Mouse (Mus musculus) embryonic facial prominence, embryonic 12.5 days (tissue): ENCODE data around the gene Ube2z. TPM values are rescaled to one million over a fixed set of nuclear protein-coding genes. Genes with fewer than 3 reads are reported as not detected.
"Not testable (repeated sequence)": the region's sequence is repeated elsewhere in the genome, so short reads cannot be mapped to it uniquely, and the experiment has no call there.

Source experiments
- ATAC-seq: fragments of 200-750 bp; cut with Nextera tagmentation; 2 replicates; pipeline ENCODE4 v1.8.0; 2017; ENCODE audit not compliant: insufficient number of reproducible peaks, insufficient read depth, low FRiP score, low TSS enrichment
- H3K27ac ChIP-seq: fragments of 300-500 bp; sonication (generic); 2 replicates; pipeline ENCODE4 v1.5.1; 2016; ENCODE audit warnings: mild to moderate bottlenecking
- H3K27me3 ChIP-seq: fragments of 300-500 bp; sonication (generic); 2 replicates; pipeline ENCODE4 v1.6.1; 2016; ENCODE audit warnings: mild to moderate bottlenecking, moderate library complexity
- H3K36me3 ChIP-seq: fragments of 300-500 bp; sonication (generic); 2 replicates; pipeline ENCODE4 v1.6.1; 2016; ENCODE audit warnings: mild to moderate bottlenecking
- H3K4me1 ChIP-seq: fragments of 300-500 bp; sonication (generic); 2 replicates; pipeline ENCODE4 v1.6.1; 2016
- H3K4me2 ChIP-seq: fragments of 300-500 bp; sonication (generic); replicated peaks from 2 replicates; pipeline ENCODE4 v1.6.1; 2016; ENCODE audit warnings: mild to moderate bottlenecking, moderate library complexity
- H3K4me3 ChIP-seq: fragments of 300-500 bp; sonication (generic); 2 replicates; pipeline ENCODE4 v1.5.1; 2016; ENCODE audit warnings: mild to moderate bottlenecking
- H3K9ac ChIP-seq: fragments of 300-500 bp; sonication (generic); 2 replicates; pipeline ENCODE4 v1.6.1; 2016; ENCODE audit warnings: mild to moderate bottlenecking, moderate library complexity
- H3K9me3 ChIP-seq: fragments of 300-500 bp; sonication (generic); 2 replicates; pipeline ENCODE4 v1.6.1; 2016; ENCODE audit warnings: mild to moderate bottlenecking, moderate library complexity
- whole genome bisulfite sequencing: fragments of 180-500 bp; shearing (Covaris S2); methylation state at CpG from one replicate; pipeline ENCODE4 v1.1.7; 2016; 5-methylcytosine and 5-hydroxymethylcytosine counted together
- polyA plus RNA-seq: library from polyadenylated mRNA; unstranded; fragments of >200 nt; fragmentation: Nextera tagmentation; extraction: Ambion mirVana; gene quantifications from 2 replicates; pipeline ENCODE4 v1.2.1, GENCODE M21; 2016

Ube2z gene
- polyA plus RNA-seq: 49.2 and 53.0 TPM in 2 replicates

DNA sequence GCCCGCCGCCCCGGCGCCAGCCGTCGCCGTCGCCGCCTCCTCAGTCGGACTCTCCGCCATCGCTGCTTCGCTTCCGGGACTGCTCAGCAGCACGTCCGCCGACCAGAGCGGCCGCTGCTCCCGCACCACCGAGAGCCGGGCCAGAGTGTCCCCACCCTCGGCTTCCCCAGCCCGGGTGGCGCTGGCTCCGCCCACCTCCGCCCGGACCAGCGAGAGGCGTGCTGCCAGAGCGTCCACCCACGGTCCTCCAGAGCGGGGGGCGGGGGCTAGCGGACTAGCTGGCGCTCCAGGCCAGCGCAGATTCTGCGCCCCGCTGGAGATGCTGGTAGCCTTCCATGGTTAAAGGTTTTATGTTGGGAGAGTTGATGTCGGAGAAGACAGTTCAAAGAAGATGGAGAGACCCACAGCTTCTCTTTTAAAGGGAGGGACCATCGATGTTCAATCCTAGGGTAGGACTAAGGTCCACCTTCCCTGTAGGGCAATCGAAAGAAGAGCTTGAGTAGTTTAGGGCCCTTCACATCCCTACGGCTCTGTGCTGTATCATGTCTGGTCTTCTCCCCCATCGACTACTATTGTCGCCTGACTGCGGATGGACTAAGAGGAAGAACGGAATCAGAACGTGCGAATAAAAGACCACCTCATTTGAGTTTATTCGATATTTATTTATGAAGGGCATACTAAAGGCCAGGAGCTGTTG lies at the start of gene Ube2z:
Gene Ube2z, minus strand, starts transcription at position 174 of the 697 bp plus-strand sequence.
- H3K27ac ChIP-seq: peak within 1 kb of the TSS; percentile 82
- peak within 1 kb of the TSS; percentile 94 for H3K9ac ChIP-seq
- peaks cover 20% of the 10 kb centered on the region for H3K4me1 ChIP-seq
- peak within 1 kb of the TSS; percentile 92 for H3K4me2 ChIP-seq
- WGBS: 4% methylated on average over 50 of the region's 50 CpGs
- peak; percentile 96 for ATAC-seq
- peaks cover 19% of the 10 kb centered on the region for H3K36me3 ChIP-seq
- H3K9me3 ChIP-seq: no peaks in the 10 kb centered on the region
- H3K27me3 ChIP-seq: no peaks in the 10 kb centered on the region
- H3K4me3 ChIP-seq: peak within 1 kb of the TSS; percentile 99

DNA sequence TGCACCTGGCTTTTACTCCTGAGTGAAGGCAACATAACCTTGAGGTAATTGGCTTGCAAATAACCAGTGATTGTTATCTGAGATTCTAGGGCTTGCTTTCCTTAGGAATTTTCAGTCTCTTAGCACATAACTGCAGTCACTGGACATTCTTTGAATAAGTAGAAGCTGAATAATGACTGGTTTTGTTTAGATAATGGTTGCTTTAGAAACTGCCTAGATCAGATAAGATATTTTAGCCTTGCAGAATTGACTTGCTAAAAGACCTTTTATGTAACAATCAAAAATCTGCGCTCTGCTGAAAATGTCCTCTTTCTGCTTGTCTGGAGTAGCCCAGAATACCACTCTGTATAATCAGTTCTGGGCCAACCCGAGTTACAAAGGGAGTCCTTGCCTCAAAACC lies 48.9 kb upstream of the Ube2z start:
- Histone ChIP-seq H3K27ac (no peak overlapping the region), H3K4me3 (no peak overlapping the region), H3K36me3 (no peaks in the 10 kb centered on the region), H3K27me3 (no peaks in the 10 kb centered on the region), H3K4me1 (no peaks in the 10 kb centered on the region), H3K9me3 (no peaks in the 10 kb centered on the region), H3K9ac (no peak overlapping the region), H3K4me2 (no peak overlapping the region)
- no peak for ATAC-seq
- WGBS: 63% methylated on average over 2 of the region's 2 CpGs

DNA sequence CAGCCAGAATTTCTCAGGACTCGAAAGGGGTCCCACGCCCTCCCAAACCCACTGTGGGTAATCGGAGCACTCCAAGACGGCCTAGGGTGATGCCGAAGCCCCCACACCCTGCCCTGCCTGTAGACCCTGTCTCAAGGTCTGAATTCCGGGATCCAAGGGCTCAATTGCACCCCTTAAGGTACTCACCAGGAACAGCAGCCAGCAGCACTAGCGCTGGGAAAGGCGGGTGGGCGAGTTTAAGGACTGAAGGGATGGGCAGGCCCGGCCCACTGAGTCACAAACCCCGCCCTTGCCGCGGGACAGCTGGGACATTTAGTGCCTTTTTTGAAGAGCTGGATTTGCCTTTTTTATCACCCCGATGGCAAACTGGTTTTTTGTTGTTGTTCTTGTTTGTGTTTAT lies 46.6 kb upstream of the Ube2z start, which contains the start of gene Calcoco2:
Gene Calcoco2, minus strand, starts transcription at position 214 of the 400 bp plus-strand sequence.
- H3K9ac ChIP-seq: no peak within 1 kb of the TSS
- WGBS: 44% methylated on average over 14 of the region's 14 CpGs
- no peak for ATAC-seq

DNA sequence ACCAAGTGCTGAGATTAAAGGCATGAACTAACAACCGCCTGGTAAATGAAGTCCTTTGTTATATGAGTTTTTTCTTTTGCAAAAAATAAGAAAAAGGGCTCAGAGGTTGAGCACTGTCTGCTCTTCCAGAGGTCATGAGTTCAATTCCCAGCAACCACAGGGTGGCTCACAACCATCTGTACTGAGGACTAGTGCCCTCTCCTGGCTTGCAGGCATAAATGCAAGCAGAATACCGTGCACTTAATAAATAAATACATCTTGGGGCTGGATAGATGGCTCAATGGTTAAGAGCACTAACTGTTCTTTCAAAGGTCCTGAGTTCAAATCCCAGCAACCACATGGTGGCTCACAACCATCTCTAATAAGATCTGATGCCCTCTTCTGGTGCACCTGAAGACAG lies 45.8 kb upstream of the Ube2z start:
- not testable (repeated sequence) for H3K27me3 ChIP-seq, H3K36me3 ChIP-seq, H3K27ac ChIP-seq

More for the DNA sequence above, 46.6 kb upstream of the Ube2z start, which contains the start of gene Calcoco2:
- Histone ChIP-seq H3K4me2 (no peak within 1 kb of the TSS), H3K9me3 (no peaks in the 10 kb centered on the region), H3K4me3 (no peak within 1 kb of the TSS), H3K27me3 (no peaks in the 10 kb centered on the region), H3K27ac (no peak within 1 kb of the TSS), H3K4me1 (no peaks in the 10 kb centered on the region), H3K36me3 (no peaks in the 10 kb centered on the region)

DNA sequence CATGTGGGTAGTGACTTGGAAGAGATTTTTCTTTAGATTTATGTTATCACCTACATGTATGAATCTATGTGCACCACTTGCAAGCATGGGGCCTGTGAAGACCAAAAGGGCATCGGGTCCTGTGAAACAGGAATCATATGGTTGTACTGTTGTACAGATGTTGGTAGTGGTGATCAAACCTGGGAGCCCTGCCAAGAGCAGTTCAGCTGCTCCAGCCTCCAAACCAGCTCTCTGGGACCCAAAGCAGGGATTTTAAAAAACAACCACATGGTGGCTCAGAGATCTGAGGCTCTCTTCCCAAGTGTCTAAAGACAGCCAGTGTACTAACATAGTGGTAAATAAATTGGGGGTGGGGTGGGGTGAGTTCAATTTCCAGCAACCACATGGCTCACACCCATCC lies 43.2 kb upstream of the Ube2z start:
- no peak for ATAC-seq
- no peak overlapping the region for H3K27ac ChIP-seq
- H3K4me2 ChIP-seq: no peak overlapping the region
- no peaks in the 10 kb centered on the region for H3K9me3 ChIP-seq
- WGBS: 78% methylated on average over 1 of the region's 1 CpGs
- no peaks in the 10 kb centered on the region for H3K36me3 ChIP-seq
- H3K27me3 ChIP-seq: no peaks in the 10 kb centered on the region; the same call in 1 of the 2 replicates
- H3K4me1 ChIP-seq: no peaks in the 10 kb centered on the region
- H3K4me3 ChIP-seq: no peak overlapping the region
- H3K9ac ChIP-seq: no peak overlapping the region

More for the DNA sequence above, 45.8 kb upstream of the Ube2z start:
- 59% methylated on average over 2 of the region's 2 CpGs for WGBS
- H3K4me3 ChIP-seq, H3K4me1 ChIP-seq, ATAC-seq, H3K4me2 ChIP-seq, H3K9ac ChIP-seq, H3K9me3 ChIP-seq: not testable (repeated sequence)

DNA sequence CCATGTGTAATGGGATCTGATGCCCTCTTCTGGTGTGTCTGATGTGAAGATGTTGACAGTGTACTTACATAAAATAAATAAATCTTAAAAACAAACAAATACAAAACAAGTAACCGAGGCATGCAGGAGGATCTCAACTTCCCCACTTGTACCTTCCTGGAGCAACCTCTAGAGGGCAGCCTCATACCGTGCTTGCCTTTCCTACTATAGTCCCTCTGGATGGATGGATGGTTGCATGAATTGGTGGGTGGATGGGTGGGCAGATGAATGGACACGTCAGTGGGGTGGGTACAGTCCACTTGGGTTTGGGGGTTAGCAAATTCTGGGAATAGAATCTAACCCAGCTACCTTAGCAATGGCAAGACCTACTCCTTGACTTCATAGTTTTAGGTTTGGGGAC lies 28.2 kb upstream of the Ube2z start:
- no peak for ATAC-seq
- 11% methylated on average over 3 of the region's 3 CpGs for WGBS
- no peaks in the 10 kb centered on the region for H3K36me3 ChIP-seq
- H3K4me3 ChIP-seq: no peak overlapping the region
- no peak overlapping the region for H3K27ac ChIP-seq
- H3K9me3 ChIP-seq: no peaks in the 10 kb centered on the region
- H3K4me2 ChIP-seq: no peak overlapping the region
- H3K27me3 ChIP-seq: no peaks in the 10 kb centered on the region
- no peak overlapping the region for H3K9ac ChIP-seq
- H3K4me1 ChIP-seq: no peaks in the 10 kb centered on the region

DNA sequence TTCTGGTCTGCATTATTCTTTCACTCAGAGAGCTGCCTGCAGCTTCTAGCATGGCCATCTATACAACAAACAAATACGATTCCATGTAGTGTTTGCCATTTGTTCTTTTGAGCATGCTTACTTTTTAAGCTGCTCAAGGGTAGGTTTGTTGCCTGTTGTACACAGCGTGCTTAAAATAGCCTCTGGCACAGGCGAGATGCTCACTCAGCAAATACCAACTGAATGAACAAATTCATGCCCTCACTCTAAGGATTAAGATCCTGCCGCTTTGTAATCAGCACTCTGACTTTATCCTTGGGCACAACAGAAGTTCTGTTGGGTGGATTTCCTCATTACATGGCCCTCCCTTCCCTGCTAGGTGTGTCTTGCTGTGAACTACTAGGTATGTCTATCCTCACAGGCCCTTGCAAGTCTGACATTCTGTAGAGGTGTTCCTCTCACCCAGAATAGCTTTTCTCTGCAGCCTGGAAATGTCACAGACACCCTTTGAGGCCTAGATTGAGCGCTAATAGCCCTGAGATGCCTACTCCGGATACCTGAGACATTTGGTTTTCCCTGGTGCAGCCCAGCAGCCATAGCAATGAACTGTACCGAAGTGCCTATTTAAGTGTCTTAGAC lies 27.6 kb upstream of the Ube2z start:
- Histone ChIP-seq H3K9ac (no peak overlapping the region), H3K27me3 (no peaks in the 10 kb centered on the region), H3K9me3 (no peaks in the 10 kb centered on the region), H3K36me3 (no peaks in the 10 kb centered on the region), H3K4me2 (no peak overlapping the region), H3K4me1 (no peaks in the 10 kb centered on the region), H3K27ac (no peak overlapping the region), H3K4me3 (no peak overlapping the region)
- WGBS: 41% methylated on average over 7 of the region's 7 CpGs
- ATAC-seq: no peak

DNA sequence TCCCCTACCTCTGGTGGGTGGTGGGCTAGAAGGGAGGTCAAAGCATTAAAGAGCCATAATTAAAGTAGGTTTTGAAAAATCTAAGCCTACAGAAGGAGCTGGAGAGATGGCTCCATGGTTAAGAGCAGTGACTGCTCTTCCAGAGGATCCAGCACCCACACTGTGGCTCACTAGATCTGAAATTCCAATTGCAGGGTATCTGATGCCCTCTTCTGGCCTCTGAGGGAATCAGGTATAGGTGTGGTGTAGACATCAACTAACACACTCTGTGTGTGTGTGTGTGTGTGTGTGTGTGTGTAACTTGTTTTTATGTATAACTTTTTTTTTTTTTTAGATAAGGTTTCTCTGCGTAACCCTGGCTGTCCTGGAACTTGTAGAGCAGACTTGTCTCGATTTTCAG lies 25.9 kb upstream of the Ube2z start:
- Histone ChIP-seq H3K4me1 (no peaks in the 10 kb centered on the region), H3K4me2 (no peak overlapping the region), H3K36me3 (no peaks in the 10 kb centered on the region), H3K27me3 (no peaks in the 10 kb centered on the region), H3K4me3 (no peak overlapping the region), H3K27ac (no peak overlapping the region), H3K9me3 (no peaks in the 10 kb centered on the region), H3K9ac (no peak overlapping the region)
- WGBS: 64% methylated on average over 2 of the region's 2 CpGs
- no peak for ATAC-seq

DNA sequence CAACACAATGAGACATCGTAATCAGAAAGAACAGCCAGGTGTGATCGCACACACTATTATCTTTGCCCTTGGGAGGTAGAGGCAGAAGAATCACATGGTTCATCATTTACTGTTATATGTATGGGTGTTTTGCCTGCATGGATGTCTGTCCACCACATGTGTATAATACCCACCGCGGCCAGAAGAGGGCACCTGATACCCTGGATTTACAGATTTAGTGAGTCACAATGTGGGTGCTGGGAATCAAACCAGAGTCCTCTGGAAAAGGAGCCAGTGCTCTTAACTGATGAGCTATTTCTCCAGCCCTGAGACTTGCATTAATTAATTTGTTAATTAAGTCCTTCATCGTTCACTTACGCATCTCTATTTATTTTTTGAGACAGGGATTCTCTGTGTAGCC lies 22.8 kb upstream of the Ube2z start:
- Histone ChIP-seq H3K4me3 (no peak overlapping the region), H3K36me3 (no peaks in the 10 kb centered on the region)

DNA sequence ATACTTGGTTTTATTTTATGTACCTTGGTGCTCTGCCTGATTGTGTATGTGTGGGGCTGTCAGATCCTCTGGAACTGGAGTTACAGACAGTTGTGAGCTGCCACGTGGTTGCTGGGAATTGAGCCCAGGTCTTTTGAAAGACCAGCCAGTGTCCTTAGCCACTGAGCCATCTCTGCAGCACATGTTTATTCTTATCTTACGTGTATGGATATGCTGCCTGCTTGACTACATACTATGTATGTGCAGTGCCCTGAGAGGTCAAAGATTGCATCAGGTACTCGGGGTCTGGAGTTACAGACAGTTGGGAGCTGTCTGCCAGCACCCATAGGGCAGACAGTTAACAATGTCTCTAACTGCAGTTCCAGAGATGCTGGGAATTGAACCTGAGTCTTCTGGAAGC lies 17.5 kb upstream of the Ube2z start:
- no peak overlapping the region for H3K4me3 ChIP-seq
- no peak for ATAC-seq
- no peaks in the 10 kb centered on the region for H3K27me3 ChIP-seq
- H3K4me1 ChIP-seq: no peaks in the 10 kb centered on the region
- H3K27ac ChIP-seq: no peak overlapping the region
- H3K4me2 ChIP-seq: no peak overlapping the region
- 71% methylated on average over 3 of the region's 3 CpGs for WGBS
- H3K9ac ChIP-seq: no peak overlapping the region
- no peaks in the 10 kb centered on the region for H3K36me3 ChIP-seq
- no peaks in the 10 kb centered on the region for H3K9me3 ChIP-seq

More for the DNA sequence above, 22.8 kb upstream of the Ube2z start:
- Histone ChIP-seq H3K27ac (no peak overlapping the region), H3K4me1 (no peaks in the 10 kb centered on the region), H3K9ac (no peak overlapping the region), H3K9me3 (no peaks in the 10 kb centered on the region), H3K27me3 (no peaks in the 10 kb centered on the region), H3K4me2 (no peak overlapping the region)
- no peak for ATAC-seq
- WGBS: 87% methylated on average over 6 of the region's 6 CpGs

DNA sequence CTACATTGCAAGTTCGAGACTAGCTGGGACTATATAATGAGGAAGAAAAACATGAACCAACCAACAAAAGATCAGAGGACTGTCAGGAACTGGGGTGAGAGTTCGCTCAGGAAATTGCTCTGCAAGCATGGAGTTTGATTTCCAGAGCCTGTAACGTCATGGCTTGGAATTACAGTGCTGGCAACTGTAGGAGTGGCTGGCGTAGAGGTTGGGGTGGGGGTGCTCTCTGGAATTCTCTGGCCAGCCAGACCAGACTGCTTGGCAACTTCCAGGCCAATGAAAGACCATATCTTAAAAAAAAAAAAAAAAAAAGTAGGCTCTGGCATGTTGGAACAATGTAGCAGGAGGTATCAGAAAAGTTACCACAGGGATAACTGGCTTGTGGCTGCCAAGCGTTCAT lies 15.5 kb upstream of the Ube2z start:
- no peak for ATAC-seq
- H3K9me3 ChIP-seq: no peaks in the 10 kb centered on the region
- H3K9ac ChIP-seq: no peak overlapping the region
- no peak overlapping the region for H3K4me2 ChIP-seq
- H3K4me3 ChIP-seq: no peak overlapping the region
- no peaks in the 10 kb centered on the region for H3K4me1 ChIP-seq
- 77% methylated on average over 5 of the region's 5 CpGs for WGBS
- H3K36me3 ChIP-seq: no peaks in the 10 kb centered on the region
- H3K27me3 ChIP-seq: no peaks in the 10 kb centered on the region
- no peak overlapping the region for H3K27ac ChIP-seq
